Mouse (Mus musculus): ENCODE data around the gene Dnm3. TPM values are rescaled to one million over a fixed set of nuclear protein-coding genes. Genes with fewer than 3 reads are reported as not detected.

Dnm3 gene
- total and polyA plus RNA-seq, 3 experiments, result 1.5 to 7.8 (median 5.9) TPM

GRCm38 (mm10) chr1:162218530-162219180, 259.2 kb downstream of the Dnm3 start:
- H3K4me3 ChIP-seq, result peak overlapping the region; percentile 46
- H3K9ac ChIP-seq (ENCODE audit: low read depth, low read length), result no peak overlapping the region
- no peak for TF ChIP-seq EP300 (IDR thresholded peaks at IDR 0.05; ENCODE audit: insufficient read depth, low read depth, low read length)
- no peaks in the 10 kb centered on the region for H3K27me3 ChIP-seq (ENCODE audit: control insufficient read depth, insufficient read depth, low read length)
- peaks cover 6% of the 10 kb centered on the region for H3K4me1 ChIP-seq (ENCODE audit: control insufficient read depth, insufficient read depth, low read length)
- peak overlapping the region; percentile 86 for H3K27ac ChIP-seq
- no peaks in the 10 kb centered on the region for H3K79me2 ChIP-seq (replicated peaks; ENCODE audit: control insufficient read depth, insufficient read depth, low read length)
- intact Hi-C loops (cut with DNase I), result loop anchor here (5.0 kb wide), 1 partner anchor 216 kb away; no protein-coding TSS in a partner anchor
- DNase-seq, result no peak
- peaks cover 2% of the 10 kb centered on the region for H3K36me3 ChIP-seq (ENCODE audit: control insufficient read depth, insufficient read depth, low read length)
- 33% methylated on average over 8 of the region's 8 CpGs for WGBS

DNA sequence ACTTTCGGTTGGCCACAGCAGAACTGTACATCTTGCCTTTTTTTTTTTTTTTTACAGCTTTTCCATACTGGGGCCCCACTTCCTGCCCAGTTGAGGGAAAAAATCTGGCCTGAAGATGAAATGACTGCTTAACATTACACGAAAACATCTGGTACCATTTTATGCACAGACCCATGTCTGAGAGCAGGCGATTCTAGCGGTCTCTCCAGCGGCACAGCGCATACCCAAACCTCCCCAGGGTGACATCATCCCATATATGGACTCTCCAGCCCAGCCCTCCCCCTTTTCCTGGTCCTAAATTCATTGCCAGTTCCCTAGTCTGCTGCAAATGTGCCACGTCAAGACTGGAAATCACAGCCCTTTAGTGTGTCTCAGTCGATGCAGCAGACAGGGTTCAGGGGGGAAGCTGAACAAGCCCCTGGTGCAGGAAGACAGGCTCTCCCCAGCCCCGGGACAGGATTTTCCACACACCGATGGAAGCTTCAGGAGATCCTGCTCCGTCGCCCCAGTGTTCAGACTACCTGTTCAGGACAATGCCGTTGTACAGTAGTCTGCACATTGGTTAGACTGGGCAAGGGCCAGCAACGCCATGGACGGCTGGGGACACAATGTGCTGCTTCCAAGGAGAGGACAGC, 260.4 kb downstream of the Dnm3 start:
- DNase-seq, result peak; percentile 76
- WGBS, result 33% methylated on average over 15 of the region's 15 CpGs
- peak; percentile 62 for TF ChIP-seq POLR2A (IDR thresholded peaks at IDR 0.05; ENCODE audit: insufficient read depth, low read depth, low read length)
- TF ChIP-seq CTCF (IDR thresholded peaks at IDR 0.05), result no peak
- 0 out of 2 replicates have a peak, but pooled peaks have one; percentile 12 for TF ChIP-seq EP300 (IDR thresholded peaks at IDR 0.05; ENCODE audit: insufficient read depth, low read depth, low read length)
- peak overlapping the region; percentile 46 for H3K4me3 ChIP-seq
- H3K79me2 ChIP-seq (replicated peaks; ENCODE audit: control insufficient read depth, insufficient read depth, low read length), result no peaks in the 10 kb centered on the region
- intact Hi-C loops (cut with DNase I), result loop anchor here (2.0 to 5.0 kb wide), 2 partner anchors 31 to 215 kb away; no protein-coding TSS in a partner anchor
- peaks cover 2% of the 10 kb centered on the region for H3K36me3 ChIP-seq (ENCODE audit: control insufficient read depth, insufficient read depth, low read length)
- peak overlapping the region; percentile 86 for H3K27ac ChIP-seq
- H3K9ac ChIP-seq (ENCODE audit: low read depth, low read length), result peak overlapping the region; percentile 41
- peaks cover 4% of the 10 kb centered on the region for H3K4me1 ChIP-seq (ENCODE audit: control insufficient read depth, insufficient read depth, low read length)
- no peaks in the 10 kb centered on the region for H3K27me3 ChIP-seq (ENCODE audit: control insufficient read depth, insufficient read depth, low read length)

GRCm38 (mm10) chr1:162216656-162217055, 261.2 kb downstream of the Dnm3 start:
- intact Hi-C loops (cut with DNase I), result loop anchor here (2.0 to 5.0 kb wide), 2 partner anchors 30 to 214 kb away; no protein-coding TSS in a partner anchor
- TF ChIP-seq CTCF (IDR thresholded peaks at IDR 0.05) (no peak), EP300 (IDR thresholded peaks at IDR 0.05; ENCODE audit: insufficient read depth, low read depth, low read length) (no peak), POLR2A (IDR thresholded peaks at IDR 0.05; ENCODE audit: insufficient read depth, low read depth, low read length) (no peak)
- Histone ChIP-seq H3K27me3 (ENCODE audit: control insufficient read depth, insufficient read depth, low read length) (no peaks in the 10 kb centered on the region), H3K36me3 (ENCODE audit: control insufficient read depth, insufficient read depth, low read length) (no peaks in the 10 kb centered on the region), H3K4me3 (no peak overlapping the region), H3K27ac (peak overlapping the region; percentile 73), H3K79me2 (replicated peaks; ENCODE audit: control insufficient read depth, insufficient read depth, low read length) (no peaks in the 10 kb centered on the region), H3K9ac (ENCODE audit: low read depth, low read length) (no peak overlapping the region), H3K4me1 (ENCODE audit: control insufficient read depth, insufficient read depth, low read length) (peaks cover 2% of the 10 kb centered on the region)
- WGBS, result 28% methylated on average over 4 of the region's 4 CpGs
- no peak for DNase-seq

DNA sequence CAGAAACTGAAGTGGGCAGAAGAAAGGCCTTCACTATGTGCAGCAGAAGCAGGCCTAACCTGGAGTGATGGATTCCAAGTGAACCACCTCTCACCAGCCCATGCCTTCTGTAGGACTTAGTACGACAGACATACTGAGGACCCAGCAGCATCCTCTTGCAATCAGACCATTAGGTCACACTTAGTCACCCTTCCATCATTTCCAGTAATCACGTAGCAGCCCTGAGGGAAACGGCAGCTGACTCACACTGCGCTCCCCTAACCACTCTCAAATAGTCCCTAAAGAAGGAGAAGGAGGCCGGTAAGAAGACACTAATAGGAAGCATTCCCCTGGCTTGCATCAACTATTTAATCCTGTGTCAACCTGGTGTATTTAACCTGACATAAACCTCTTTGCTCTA, 262.1 kb downstream of the Dnm3 start:
- Histone ChIP-seq H3K9ac (ENCODE audit: low read depth, low read length) (no peak overlapping the region), H3K4me1 (ENCODE audit: control insufficient read depth, insufficient read depth, low read length) (peaks cover 2% of the 10 kb centered on the region; the same call in 1 of the 2 replicates), H3K4me3 (no peak overlapping the region), H3K27me3 (ENCODE audit: control insufficient read depth, insufficient read depth, low read length) (no peaks in the 10 kb centered on the region), H3K36me3 (ENCODE audit: control insufficient read depth, insufficient read depth, low read length) (no peaks in the 10 kb centered on the region), H3K79me2 (replicated peaks; ENCODE audit: control insufficient read depth, insufficient read depth, low read length) (no peaks in the 10 kb centered on the region), H3K27ac (no peak overlapping the region)
- TF ChIP-seq POLR2A (IDR thresholded peaks at IDR 0.05; ENCODE audit: insufficient read depth, low read depth, low read length), result no peak
- TF ChIP-seq CTCF (IDR thresholded peaks at IDR 0.05), result no peak
- no peak for TF ChIP-seq EP300 (IDR thresholded peaks at IDR 0.05; ENCODE audit: insufficient read depth, low read depth, low read length)
- WGBS, result 67% methylated on average over 5 of the region's 5 CpGs
- DNase-seq, result no peak
- intact Hi-C loops (cut with DNase I), result loop anchor here (2.0 to 5.0 kb wide), 2 partner anchors 29 to 213 kb away; no protein-coding TSS in a partner anchor

- H3K4me1 ChIP-seq (ENCODE audit: control insufficient read depth, insufficient read depth, low read length), result peaks cover 2% of the 10 kb centered on the region; the same call in 1 of the 2 replicates
- WGBS, result 94% methylated on average over 8 of the region's 8 CpGs
- no peak overlapping the region for H3K9ac ChIP-seq (ENCODE audit: low read depth, low read length)
- no peak for DNase-seq
- no peak overlapping the region for H3K27ac ChIP-seq
- H3K4me3 ChIP-seq, result no peak overlapping the region
- no peaks in the 10 kb centered on the region for H3K27me3 ChIP-seq (ENCODE audit: control insufficient read depth, insufficient read depth, low read length)
- TF ChIP-seq EP300 (IDR thresholded peaks at IDR 0.05; ENCODE audit: insufficient read depth, low read depth, low read length) (no peak), CTCF (IDR thresholded peaks at IDR 0.05) (no peak), POLR2A (IDR thresholded peaks at IDR 0.05; ENCODE audit: insufficient read depth, low read depth, low read length) (no peak)
- H3K36me3 ChIP-seq (ENCODE audit: control insufficient read depth, insufficient read depth, low read length), result no peaks in the 10 kb centered on the region
- intact Hi-C loops (cut with DNase I), result no loop called here
- H3K79me2 ChIP-seq (replicated peaks; ENCODE audit: control insufficient read depth, insufficient read depth, low read length), result no peaks in the 10 kb centered on the region
Measured at GRCm38 (mm10) chr1:162213066-162213465, 264.8 kb downstream of the Dnm3 start.

DNA sequence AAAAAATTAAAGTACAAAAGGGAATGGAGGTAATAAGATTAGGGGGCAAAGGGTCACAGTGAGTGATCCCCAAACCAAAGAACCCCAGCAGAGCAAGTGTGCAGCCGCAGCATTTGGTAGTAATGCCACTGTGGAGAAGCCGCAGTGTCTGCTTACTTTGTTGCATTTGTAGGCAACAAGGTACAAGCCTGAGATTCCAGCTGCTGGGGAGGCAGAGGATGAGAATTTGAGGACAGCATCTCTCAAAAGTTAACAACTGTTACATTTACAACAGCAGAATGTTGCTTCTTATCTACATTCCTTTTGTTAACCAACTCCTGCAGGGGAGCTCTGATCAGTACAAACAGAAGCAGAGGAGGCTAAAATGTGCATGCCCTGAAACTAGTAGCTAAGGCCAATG, 267.3 kb downstream of the Dnm3 start:
- no peaks in the 10 kb centered on the region for H3K79me2 ChIP-seq (replicated peaks; ENCODE audit: control insufficient read depth, insufficient read depth, low read length)
- TF ChIP-seq EP300 (IDR thresholded peaks at IDR 0.05; ENCODE audit: insufficient read depth, low read depth, low read length) (no peak), POLR2A (IDR thresholded peaks at IDR 0.05; ENCODE audit: insufficient read depth, low read depth, low read length) (no peak), CTCF (IDR thresholded peaks at IDR 0.05) (no peak)
- no peak overlapping the region for H3K27ac ChIP-seq
- intact Hi-C loops (cut with DNase I), result no loop called here
- H3K4me1 ChIP-seq (ENCODE audit: control insufficient read depth, insufficient read depth, low read length), result peaks cover 1% of the 10 kb centered on the region; the same call in 1 of the 2 replicates
- no peak overlapping the region for H3K4me3 ChIP-seq
- H3K36me3 ChIP-seq (ENCODE audit: control insufficient read depth, insufficient read depth, low read length), result no peaks in the 10 kb centered on the region
- H3K27me3 ChIP-seq (ENCODE audit: control insufficient read depth, insufficient read depth, low read length), result no peaks in the 10 kb centered on the region
- H3K9ac ChIP-seq (ENCODE audit: low read depth, low read length), result no peak overlapping the region
- DNase-seq, result no peak
- 95% methylated on average over 2 of the region's 2 CpGs for WGBS

Data from heart, adult 2 months (tissue).